Mouse (Mus musculus): ENCODE results near the gene Lmna.
A peak's percentile ranks its signal among the peaks of the same experiment; 100 is the strongest.

Lmna gene

DNA sequence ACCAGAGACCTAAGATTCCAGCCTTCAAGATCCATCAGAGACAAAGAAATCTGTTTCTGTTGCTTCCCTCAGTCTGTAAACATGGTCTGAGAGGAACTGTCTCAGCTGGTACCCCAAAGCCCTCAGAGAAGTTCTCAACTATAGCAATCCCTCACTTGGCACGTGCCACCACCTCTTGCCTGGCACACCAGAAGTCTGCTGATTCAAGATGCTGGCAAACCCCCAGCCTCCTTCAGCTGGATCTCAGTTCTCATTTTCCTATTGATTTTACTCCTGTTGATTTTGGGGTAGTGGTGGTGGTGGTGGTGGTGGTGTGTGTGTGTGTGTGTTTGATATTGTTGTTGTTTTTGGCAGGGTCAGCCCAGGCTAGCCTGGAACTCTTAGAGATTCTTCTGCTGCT is 36.2 kb downstream of the Lmna start:
- DNase-seq (ENCODE audit: low read depth, low spot score), result no peak

GRCm38 (mm10) chr3:88473020-88473419 is 36.7 kb downstream of the Lmna start:
- DNase-seq (ENCODE audit: low read depth, low spot score), result no peak

DNA sequence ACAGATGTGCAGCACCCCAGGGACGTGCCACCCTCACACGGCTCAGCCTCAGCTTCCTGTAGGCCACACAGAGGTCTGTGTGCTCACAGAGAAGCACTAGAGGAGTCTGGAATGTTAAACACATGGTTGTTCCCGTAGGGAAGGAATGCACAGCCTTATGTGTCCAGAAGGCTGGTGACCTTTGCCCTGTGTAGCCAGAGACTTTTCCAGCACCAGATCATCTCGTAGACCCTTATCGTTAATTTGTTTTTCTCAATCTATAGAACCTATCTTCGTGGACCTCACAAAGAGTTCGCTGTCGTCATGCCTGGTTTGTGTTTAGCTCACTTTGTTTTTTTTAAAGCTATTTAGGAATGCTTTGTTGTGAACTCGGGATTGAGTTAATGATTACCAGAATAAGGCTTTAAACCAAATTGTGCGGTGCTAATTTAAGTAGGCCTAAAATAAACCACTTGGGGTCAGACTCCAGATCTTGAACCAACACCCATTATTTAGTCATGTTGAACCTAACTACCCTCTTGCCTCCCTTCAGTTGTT is 38.7 kb downstream of the Lmna start:
- DNase-seq (ENCODE audit: low read depth, low spot score), result no peak

GRCm38 (mm10) chr3:88469466-88469865 is 40.3 kb downstream of the Lmna start:
- no peak for DNase-seq (ENCODE audit: low read depth, low spot score)

DNA sequence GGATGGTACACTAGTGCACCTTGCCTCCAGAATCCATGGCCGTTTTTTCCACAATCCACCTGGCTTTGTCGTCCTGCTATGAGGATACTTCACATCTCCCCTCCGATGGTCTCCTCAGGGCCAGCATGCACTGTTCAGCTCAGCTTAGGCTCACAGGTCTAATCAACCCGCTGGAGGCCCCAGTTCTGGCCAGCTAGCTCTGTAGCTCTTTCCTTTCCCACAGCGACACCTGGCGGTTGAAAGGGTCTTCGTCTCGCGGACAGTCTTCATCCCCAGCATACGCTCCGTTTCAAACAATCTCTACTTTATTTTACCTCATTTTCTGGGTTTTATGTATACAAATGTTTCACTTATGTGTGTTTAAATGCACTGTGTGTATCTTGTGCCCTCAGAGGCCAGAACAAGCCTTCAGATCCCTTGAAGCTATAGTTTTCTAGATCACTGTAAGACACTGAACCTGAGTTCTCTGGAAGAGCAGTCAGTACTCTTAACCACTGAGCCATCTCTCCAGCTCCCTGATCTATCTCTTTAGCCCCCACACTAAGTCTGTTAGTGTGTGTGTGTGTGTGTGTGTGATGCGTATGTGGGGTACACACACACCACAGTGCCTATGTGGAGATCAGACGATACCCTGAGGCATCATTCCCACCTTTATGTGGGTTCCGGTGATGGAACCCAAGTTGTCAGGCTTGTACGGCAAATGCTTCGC is 42.5 kb downstream of the Lmna start:
- peak; percentile 93 for DNase-seq (ENCODE audit: low read depth, low spot score)

- no peak for DNase-seq (ENCODE audit: low read depth, low spot score)
These were observed 44.6 kb downstream of the Lmna start for GRCm38 (mm10) chr3:88465127-88465526.

DNA sequence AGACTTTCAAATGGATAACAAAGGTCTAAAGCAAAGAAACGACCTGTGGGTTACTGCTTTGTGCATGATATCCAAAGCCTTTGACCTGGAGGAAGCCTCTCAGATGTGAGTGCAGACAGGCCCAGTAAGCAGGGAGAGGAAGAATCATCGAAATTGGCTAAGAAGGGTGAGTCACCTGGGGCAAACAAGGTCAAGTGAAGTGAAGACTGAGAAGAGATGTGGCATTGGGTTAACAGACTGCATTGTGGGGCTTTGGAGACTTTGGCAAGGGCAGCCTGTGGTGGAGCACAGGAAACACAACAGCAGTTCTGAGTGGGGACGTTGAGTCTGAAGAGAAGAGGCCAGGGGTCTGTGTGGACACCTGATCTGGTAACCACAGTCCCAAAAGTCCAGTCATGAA is 45.3 kb downstream of the Lmna start:
- no peak for DNase-seq (ENCODE audit: low read depth, low spot score)

DNA sequence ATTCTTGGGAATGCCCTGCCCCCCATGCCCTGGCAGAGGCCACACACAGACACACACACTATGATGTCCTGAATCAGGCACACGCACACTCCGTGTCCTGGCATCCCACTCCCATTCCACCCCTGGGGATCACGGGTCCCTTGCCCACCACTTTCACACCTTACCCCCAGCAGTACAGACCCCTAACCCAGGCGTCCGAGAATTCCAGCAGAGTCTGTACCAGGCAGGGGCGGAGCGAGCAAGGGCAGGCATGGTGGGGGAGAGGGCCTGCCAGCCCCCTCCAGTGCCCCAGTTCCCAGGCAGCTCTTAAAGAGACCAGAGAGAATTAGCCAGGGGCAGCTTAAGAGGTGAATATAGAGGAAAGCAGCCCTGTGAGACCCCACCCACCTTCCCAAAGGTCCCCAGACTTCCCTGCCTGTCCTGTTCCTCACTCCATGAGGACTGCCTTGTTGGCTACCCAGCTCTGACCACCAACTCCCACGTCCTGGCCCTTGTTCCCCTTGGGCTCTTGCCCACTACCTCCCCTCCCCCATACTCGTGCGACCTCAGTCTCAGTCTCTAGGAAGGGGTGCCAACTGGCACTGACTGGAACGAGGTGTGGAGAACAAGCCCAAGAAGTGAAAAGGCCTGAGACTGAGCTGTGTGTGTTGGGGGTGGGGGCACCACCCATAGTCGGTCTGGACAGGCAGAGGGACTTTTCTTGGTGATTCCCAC is 48.6 kb downstream of the Lmna start, which contains the start of gene Sema4a:
Gene Sema4a, minus strand, starts transcription at position 200 of the 714 bp plus-strand sequence.
- DNase-seq (ENCODE audit: low read depth, low spot score), result no peak

GRCm38 (mm10) chr3:88460029-88460428 is 49.7 kb downstream of the Lmna start:
- no peak for DNase-seq (ENCODE audit: low read depth, low spot score)

DNA sequence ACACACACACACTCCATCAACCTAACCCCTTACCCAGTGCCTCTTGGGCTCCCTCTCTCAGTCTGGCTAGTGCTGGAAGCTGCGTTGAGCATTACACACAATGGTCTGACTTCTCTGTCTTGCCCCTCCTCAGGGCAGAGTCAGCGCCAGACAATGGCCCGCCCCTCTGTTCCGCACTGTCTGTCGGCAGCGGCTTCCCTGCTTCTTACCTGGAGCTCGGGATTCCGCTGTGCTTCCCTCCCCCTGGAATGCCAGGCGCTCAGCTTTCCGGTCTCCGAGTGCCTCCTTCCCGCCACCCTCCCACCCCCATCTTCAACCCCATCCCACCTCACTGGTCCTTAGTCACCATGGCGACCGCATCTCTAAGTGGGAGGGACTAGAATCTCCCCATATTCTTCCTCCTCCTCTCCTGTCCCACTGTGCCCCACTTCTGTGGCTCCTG is 51.0 kb downstream of the Lmna start:
- peak; percentile 14 for DNase-seq (ENCODE audit: low read depth, low spot score)

GRCm38 (mm10) chr3:88456746-88457532 is 52.8 kb downstream of the Lmna start:
- peak; percentile 65 for DNase-seq (ENCODE audit: low read depth, low spot score)

DNA sequence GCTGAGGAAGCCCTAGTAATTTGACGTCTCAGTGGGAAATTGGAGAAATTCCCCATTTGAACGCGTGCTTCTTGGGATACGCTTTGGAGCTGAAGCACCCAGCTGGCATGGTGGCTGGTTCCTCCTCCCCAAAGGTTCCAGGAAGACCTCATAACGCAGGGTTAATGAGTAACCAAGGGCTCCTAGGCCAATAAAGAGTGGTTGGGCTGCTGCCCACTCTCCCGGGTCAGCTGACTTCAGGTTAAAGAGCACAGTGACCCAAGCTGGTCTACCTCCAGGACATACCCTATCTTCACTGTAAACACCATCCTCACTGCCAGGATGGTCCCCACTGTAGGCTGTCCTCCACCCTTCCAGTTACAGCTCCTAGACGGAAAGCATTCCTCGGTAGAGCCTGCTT is 53.4 kb downstream of the Lmna start:
- DNase-seq (ENCODE audit: low read depth, low spot score), result no peak

- DNase-seq (ENCODE audit: low read depth, low spot score), result peak; percentile 12
These were observed 54.0 kb downstream of the Lmna start for GRCm38 (mm10) chr3:88455588-88456264.

- DNase-seq (ENCODE audit: low read depth, low spot score), result peak; percentile 32
These were observed 54.8 kb downstream of the Lmna start for GRCm38 (mm10) chr3:88454762-88455587.

GRCm38 (mm10) chr3:88453986-88454385 is 55.8 kb downstream of the Lmna start:
- DNase-seq (ENCODE audit: low read depth, low spot score), result peak; percentile 80

DNA sequence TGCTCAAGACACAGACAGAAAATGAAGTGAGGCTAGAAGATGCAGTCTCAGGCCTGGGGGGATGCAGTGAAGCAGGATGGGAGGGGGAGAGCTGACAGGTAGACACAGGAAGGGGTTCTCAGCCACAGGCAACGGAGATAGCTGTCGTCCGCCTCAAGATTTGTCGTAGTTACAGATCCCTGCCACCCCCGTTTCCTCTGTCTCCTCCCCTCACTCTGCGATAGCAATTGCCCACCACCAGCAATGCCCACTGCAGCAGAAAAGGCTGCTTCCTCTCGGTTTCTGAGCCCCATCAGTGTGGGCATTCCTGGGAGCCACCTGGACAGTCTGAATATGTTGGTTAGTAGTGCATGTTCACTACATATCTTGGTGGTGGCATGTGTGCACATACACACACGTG is 56.4 kb downstream of the Lmna start:
- DNase-seq (ENCODE audit: low read depth, low spot score), result peak; percentile 73

DNA sequence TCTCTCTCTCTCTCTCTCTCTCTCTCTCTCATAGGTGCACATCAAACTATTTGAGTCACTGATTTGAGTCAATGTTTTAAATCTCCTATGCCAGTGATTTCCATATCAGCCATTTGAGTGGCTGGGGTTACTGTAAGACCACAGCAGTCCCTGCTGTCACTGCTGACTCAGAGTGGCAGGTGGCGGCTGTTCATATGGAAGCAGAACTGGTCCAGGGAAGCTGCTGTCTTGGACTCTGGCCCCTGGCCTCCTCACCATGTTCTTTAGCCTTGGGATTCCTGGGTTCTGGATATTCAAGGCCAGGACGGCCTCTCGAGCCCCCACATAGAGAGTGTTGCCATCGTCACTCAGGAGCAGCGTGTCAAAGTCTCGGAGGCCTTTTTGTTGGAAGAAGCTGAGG is 57.0 kb downstream of the Lmna start:
- peak; percentile 21 for DNase-seq (ENCODE audit: low read depth, low spot score)

DNA sequence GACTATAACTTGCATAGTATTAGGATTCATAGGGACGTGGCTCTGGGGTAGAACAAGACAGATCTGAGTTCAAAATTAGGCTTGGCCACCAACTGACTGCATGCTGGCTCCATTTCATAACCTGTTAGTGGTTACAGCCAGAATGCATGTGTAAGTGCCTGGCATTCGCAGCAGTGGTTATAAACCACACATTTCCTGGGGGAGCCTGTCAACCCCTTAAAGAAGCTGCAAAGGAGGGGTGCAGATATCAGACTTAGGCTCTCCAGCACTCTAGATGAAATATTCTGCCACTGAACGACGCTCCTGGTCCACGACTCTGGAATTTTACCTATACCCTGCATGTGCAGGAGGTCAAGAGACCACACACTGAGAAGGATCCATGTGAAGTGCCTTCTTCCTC is 57.5 kb downstream of the Lmna start:
- DNase-seq (ENCODE audit: low read depth, low spot score), result peak; percentile 48

- DNase-seq (ENCODE audit: low read depth, low spot score), result no peak
These were observed 59.2 kb downstream of the Lmna start for GRCm38 (mm10) chr3:88450379-88451131.

All from CD4-positive, CD25-positive, alpha-beta regulatory T cell, adult 2 months (primary cell).